Mouse (Mus musculus) B cell, adult 2 months (primary cell): ENCODE measurements around the gene Tnrc6a.

Experiments
- DNase-seq, 2 experiments: peaks; one replicate each; pipeline ENCODE4 v3.0.0; 2022

Gene Tnrc6a

DNA sequence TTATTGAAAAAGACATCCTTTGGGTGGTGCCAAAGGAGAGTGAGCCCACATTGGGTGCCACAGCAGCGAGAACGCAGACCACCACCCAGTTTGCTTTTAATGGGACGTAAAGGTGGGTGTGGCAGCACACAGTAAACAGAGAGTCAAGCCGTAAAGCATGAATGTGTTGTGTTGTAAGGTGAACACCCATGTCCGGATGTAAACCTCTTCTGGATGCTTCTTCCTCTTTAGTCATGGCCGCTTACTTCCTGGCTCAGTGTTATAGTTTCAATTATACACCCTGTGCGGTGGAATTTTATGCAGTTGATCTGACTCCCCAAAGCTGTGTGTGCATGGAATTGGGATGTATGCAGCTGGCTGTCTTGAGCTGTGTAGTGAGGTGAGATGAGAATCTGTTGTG lies 118.6 kb downstream of the Tnrc6a start:
- DNase-seq = no peak

DNA sequence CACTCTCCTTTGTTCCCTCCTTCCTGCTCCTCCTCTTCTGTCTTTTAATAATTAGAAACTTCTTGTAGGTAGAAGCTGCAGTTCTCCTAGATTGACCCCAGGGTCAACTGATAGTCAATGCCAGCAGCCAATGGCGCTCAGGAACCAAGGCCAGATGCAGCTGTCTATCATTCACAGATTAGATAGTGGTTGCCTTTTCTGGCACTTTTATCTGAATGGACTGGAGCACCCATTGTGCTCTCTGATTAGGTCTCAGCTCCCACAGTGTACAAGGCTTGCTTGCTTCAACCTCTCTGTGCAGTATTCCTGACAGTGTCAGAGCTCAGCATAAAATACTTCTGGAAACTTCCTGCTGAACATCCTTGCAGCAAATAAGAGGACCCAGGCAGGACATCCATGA lies 121.1 kb downstream of the Tnrc6a start:
- no peak for DNase-seq
